Mouse (Mus musculus) adrenal gland, adult 18-20 months (tissue): Measurements from ENCODE around the gene Rnf111. TPM values are rescaled to one million over a fixed set of nuclear protein-coding genes. Genes with fewer than 3 reads are reported as not detected.
A peak's percentile ranks its signal among the peaks of the same experiment; 100 is the strongest.
"Not testable (repeated sequence)": the region's sequence is repeated elsewhere in the genome, so short reads cannot be mapped to it uniquely, and the experiment has no call there.

Source experiments
- DNase-seq, 2 experiments: peaks; one replicate each; pipeline ENCODE4 v3.0.0; 2021 to 2022; ENCODE audit warnings: low spot score in 2 of 2
- long read RNA-seq, 2 experiments: library from polyadenylated mRNA; stranded (forward); transcript quantifications; one replicate each; pipeline ENCODE4 v2.0.0; 2021
- total RNA-seq, 2 experiments: library from RNA; stranded (reverse); gene quantifications; 1 replicate in 1 of 2; 2 replicates in 1 of 2; pipeline ENCODE4 v1.2.3; 2021

The Rnf111 gene
- total RNA-seq: 10 to 100 TPM; 34.6 to 38.2 TPM
- long read RNA-seq, experiment 1, partial matches to known transcripts: 3 of 9 reads
- long read RNA-seq, experiment 1, other reads (novel, unspliced or antisense): 5 of 9 reads
- long read RNA-seq, experiment 2, partial matches to known transcripts: 14 of 15 reads
- long read RNA-seq, experiment 2, other reads (novel, unspliced or antisense): 0 of 15 reads

DNA sequence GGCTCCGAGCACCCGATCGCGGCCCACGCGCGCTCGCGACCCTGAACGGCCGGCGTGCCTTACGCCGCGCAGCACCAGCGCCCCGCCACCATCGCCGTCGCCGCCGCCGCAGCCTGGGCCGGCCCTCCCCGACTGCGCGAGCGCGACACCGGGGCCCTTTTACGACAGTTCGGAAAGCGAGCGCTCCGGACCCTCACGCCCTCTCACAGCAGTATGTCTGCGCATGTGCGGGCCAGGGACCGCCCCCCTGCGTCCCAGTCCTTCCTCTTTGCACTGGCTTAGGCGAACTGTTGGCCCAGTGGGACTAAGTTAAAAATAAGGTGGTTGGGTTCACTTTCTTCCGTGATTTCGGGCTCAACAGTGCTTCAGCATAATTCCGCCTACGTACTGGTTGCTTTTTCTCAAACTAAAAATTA, at the start of gene Rnf111:
Gene Rnf111 (minus strand): TSS at position 100 of the 416 bp plus-strand sequence.
- peak; percentile 96 to 97 for DNase-seq

DNA sequence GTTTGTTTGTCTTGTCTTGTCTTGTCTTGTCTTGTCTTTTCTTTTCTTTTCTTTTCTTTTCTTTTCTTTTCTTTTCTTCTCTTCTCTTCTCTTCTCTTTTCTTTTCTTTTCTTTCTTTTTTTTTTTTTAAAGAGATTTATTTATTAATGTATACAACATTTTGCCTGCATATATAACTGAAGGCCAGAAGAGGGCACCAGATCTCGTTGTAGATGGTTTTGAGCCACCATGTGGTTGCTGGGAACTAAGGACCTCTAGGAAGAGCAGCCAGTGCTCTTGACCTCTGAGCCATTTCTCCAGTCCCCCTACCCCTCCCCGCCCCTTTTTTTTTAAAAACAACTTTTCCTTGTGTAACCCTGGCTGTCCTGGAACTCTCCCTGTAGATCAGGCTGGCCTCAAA, 48.7 kb upstream of the Rnf111 start:
- not testable (repeated sequence) for DNase-seq

DNA sequence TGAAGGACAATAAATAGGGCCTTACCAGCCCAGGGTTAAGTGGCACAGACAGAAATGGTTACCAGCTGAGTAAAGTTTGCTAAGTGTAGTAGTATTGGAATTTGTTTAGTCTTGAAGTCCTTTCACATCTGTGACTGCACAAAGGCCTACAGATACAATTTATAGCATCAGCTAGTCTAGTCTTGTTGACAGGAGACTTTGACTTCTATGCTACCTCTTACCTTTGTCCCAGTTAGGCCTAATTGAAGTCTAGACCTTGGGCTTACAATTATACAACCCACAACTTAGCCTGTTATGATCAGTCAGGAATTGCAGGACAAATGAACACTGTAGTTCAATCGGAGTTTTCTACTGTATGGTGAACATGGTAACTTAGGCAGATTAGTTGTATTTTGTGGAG, 48.0 kb upstream of the Rnf111 start:
- DNase-seq: no peak

DNA sequence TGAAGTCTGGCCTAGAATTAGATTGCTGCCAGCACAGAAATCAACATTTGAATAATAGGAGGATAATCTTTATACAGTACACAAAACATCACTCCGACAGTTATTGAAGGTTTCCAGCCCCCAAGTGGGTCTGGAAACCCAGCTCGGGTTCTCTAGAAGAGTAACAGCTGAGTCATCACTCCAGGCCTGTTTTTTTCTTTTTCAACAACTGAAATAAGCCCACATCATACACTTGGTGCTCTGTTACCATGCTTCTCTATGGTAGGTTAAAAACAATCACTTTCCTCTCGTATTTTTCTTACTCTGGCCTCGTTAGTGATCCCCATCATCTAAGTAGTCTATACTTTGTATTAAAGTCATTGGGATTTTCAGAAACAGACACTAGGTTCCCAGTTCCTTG, 44.8 kb upstream of the Rnf111 start:
- no peak for DNase-seq

DNA sequence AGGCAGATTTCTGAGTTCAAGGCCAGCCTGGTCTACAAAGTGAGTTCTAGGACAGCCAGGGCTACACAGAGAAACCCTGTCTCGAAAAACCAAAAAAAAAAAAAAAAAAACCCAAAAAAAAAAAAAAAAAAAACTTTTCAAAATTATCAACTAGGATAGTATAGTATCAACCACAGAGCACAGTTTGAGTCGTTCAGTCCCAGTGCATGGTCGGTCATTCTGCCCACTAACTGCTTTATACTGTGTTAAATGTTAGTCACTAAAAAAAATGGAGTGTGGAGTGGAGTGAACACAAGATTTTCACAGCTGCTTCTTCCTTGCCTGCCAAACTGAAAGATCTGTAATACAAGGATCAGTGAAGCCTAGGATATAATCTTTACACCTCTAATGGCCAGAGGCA, 43.1 kb upstream of the Rnf111 start:
- DNase-seq: not testable (repeated sequence)

DNA sequence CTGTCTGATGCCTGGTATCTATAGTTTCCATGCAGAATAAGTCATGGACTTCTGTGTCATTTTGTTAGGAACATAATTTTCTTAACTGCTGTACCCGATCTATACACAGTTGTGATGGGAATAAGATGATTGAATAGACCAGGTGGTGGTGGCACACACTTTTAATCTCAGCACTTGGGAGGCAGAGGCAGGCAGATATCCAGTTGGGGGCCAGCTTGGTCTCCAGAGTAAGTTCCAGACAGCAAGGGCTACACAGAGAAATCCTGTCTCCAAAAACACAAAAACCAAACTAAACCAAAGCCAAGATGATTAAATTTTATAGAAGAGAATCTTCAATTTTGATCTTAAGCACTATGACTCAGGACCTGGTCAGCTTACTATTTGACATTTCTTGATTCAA, 41.3 kb upstream of the Rnf111 start:
- no peak for DNase-seq

DNA sequence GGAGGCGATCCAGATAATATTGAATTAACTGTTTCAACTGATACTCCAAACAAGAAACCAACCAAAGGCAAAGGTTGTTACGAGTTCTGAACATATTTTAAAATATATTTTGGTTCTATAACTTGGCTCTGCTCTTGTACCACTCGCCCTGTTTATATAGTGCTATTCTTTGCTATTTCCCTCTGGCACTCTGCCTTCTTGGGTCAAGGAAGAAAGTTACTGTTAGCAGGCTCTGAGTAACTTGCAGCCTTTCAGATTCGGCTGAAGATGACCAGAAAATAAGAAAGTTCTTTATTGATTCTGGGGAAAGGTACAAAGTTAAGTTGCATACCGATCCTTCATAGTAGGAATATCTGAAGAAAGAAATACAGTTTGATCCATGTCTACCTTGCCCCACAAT, 40.5 kb upstream of the Rnf111 start:
- no peak for DNase-seq

DNA sequence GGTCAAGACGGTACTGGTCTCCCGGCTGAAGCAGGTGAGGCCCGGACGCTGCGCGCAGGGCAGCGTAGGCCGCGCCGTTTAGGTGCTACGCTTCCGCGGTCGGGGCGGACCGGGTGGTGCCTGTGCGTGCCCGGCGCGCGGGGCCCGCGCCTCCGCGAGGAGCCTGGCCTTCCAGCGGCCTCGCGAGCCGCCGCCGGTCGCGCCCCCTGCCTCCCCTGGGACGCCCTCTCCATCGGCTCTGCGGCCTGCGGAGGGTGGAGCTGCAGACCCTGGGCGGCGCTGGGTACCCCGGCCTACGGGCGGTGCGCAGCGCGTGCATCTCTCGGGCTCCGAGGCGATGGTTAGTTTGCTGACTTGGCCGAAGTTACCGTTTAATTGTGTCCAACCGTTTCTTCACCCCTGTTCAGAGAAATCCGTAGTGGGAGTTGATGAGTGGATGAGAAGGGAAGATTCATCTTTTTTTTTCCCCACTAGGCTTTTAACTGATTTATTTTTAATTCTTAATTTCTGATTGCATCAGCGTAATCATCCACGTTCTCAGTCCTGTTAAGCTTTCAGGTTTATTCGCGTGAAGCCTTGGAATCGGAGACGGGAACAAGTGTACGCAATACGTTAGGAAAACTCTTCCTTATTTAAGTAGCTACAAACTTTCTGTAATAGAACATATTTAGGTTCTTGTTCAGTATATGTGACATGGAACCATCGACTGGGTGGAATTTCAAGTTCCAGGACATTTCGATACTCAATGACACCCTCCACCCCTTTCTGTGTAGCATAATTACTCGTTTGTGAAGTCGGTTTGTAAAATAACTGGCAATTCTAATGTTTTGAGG, 39.7 kb upstream of the Rnf111 start:
- DNase-seq: peak in 1 of 2 experiments; percentile 68

DNA sequence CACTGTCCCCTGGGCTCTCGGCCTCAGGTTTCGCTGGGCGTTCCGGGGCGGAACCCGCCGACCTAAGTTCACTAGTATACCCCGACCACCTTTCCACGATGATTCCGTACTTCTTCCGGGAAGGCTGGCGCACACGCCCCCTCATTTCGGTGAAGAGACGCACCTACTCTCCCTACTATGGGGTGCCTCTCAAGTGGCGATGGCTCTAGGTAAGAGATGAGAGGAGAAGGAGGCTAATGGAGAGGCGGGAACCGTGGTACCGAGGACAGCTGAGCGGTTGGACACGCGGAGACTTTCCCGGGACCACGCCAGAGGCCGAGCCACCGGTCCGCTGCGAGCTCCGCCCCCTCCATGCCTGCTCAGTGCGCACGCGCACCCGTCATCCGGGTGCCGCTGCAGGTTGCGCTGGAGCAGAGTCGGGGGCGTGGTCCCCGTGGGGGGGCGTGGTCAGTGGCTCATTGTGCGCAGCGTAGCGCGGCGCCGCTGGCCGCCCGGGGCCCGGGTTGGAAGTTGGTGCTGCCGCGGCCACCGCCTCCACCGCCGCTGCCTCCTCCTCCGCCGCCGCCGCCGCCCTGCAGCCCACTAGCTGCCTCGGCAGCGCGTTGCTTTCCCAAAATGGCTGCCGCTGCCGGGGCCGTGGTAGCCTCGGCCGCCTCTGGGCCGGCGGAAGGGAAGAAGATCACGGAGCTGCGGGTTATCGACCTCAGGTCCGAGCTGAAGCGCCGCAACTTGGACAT, 38.9 kb upstream of the Rnf111 start, which contains the start of gene Sltm:
Gene Sltm (plus strand): TSS at position 450 of the 737 bp plus-strand sequence.
- DNase-seq: peak; percentile 100

DNA sequence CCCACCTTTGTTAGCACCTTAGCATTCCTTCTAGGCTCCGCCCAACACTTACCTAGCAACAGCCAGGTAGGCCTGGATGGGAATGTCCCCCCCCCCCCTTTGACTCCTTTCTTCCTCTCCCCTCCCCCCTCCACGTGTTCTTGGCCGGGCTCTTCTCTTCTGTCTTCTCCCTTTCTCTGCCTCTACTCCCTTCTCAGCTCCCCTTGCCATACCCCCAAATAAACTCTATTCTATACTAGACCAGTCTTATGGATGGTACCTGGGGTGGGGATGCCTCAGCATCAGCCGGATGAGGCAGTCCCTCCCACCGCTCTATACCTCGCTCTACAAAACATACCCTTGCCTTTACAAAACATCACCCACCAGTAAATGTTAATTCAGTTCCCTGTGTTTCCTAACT, 38.1 kb upstream of the Rnf111 start:
- no peak for DNase-seq

DNA sequence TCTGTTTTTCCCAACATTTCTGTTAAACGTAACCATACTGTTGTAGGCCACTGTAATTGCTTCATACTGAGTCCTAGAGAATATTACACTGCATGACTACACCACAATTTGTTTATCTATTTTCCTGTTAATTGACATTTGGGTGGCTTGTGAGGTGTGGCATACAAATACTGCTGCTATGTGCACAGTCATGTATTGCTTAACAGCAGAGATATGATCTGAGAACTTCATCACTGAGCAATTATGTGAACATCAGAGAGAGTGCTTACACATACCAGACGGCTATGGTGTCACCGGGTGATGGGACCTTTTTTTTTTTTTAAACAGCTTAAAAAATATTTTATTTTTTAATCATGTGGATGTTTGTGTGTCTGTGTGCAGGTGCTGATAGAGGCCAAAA, 29.8 kb upstream of the Rnf111 start:
- DNase-seq: no peak

DNA sequence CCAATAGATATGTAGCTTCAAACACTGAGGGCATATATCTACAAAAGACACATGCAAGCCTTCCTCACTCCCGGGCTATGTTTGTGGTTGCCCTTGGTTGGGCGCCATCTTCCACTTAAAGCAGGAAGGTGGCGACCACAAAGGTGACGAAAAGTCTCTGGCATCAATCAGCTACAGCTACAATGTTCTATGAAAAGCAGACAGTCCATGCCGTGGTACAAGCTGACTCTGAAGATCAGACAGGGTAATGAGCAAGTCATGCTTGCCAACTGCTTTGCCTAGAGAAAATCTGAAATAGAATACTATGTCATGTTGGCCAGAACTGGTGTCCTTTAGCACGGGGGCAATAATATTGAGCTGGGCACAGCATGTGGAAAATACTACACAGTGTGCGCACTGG, 20.8 kb upstream of the Rnf111 start:
- DNase-seq: no peak

DNA sequence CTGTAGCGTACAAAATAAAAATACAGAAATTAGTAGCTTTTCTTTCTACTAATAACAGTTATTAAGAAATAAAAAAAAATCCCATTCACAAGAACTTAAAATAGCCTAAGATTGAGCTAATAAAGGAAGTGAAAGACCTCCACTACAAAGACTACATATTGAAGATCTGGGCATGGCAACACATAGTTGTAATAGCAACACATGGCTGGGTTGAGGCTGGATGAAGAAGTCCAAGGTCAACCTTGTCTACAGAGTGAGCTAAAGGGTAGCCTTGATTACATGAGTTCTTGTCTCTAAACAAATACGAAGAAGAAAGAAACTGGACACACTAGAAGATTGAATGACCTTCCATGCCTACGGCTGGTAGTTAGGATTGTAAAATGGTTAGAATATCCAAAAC, 20.3 kb upstream of the Rnf111 start:
- DNase-seq: no peak

DNA sequence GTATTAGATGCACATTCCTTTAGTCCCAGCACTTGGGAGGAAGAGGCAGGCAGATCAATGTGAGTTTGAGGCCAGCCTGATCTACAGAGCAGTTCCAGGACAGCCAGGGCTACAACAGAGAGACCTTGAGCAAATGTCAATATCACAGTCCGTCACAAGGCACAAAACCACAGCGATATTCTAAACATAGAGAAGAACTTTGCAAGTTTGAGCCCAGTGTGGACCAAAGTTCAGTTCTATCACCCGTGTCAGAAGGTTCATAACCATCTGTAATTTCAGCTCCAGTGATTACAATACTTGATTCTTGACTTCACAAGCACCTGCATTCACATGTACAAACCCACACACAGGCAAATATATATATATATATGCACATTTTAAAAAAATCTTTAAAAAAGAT, 17.1 kb upstream of the Rnf111 start:
- DNase-seq: no peak

DNA sequence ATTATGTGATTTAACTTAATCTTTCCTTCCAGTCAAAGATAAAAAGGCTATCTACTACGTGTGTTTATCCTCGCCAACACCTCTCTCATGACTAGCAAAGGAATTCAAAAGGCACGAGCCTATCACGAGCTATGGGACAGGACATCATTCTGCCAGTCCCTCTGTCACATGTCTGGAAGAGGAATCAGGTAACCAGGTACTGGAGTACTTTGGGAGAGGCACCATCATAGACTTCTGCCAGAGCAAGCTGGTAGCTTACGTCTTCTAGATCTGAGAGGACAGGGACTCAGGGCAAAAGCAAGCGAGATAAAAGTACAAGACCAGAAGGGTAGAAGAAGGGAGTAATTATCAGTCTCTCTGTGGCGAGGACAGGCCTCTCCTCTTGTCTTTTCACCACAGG, 8.2 kb upstream of the Rnf111 start:
- DNase-seq: no peak

DNA sequence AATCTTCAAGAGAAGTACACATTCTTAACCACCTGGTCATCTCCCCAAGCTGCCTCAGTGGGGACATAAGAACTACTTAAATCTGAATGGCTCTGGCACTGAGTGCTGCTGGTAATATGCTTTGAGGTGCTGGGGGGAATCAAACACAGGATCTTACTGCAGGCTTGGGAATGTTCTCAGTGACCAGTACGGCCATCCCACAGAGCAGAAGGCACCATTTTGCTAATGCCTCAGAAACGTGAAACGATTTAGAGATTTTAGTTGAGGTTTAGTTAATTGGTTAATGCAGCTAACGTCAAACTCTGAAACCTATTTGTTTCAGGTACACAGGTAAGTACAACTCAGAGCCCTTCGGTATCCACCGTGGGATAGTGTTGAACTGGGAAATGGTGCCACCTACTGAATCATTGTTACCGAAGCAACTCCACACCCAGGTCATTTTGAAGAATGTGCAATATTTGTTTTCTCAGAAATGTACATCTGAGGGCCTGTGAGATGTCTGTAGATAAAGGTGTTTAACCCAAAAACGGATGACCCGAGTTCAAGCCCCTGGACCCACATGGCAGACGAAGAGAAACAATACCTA, 7.6 kb upstream of the Rnf111 start:
- DNase-seq: no peak

DNA sequence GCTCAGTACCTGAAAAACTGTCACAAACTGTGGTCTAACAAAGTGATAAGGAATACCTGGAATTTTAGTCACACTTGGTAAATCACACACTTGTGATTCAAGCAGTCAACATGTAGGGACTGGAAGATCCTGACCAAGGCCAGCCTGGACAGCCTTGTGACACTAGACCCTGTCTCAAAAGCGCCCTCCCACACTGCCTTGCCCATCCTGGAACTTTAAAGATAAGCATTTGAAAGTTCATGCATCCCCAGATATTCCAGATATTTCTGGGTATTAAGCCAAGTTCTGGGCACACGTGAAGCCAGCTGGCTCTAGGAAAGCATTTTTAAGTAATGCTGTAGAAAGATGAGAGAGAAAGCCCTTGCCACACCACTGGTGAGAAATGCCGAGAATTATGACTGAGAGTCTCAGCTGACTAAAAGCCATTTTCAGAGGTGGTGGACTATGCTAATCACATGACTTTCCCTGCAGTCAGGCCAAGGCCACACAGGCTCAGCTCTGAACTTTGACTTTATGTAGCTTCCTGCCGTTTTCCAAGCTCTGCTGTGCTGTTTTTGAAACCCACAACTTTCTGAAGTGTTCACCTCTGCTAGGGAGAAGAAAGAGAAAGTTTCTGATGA, 6.5 kb upstream of the Rnf111 start:
- peak in 1 of 2 experiments; percentile 21 for DNase-seq

DNA sequence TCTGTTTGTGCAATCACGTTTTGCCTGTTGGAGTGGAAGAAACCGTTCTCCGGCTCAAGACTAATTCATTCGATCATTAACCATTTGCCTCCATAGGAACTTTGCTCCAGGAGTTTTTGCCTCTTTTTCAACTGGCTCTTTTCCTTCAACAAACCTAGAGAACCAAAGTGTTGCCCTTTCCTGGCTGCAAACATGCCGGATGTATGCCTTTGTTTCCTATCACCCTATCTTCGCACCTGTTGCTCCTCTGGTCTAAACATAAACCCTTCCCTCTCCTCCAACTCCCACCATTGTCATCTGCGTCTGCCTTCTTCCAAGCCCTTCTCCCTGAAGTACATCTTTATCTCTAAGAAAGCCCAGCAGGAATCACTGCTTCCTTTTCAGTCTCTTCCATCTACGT, 3.3 kb upstream of the Rnf111 start:
- DNase-seq: no peak

DNA sequence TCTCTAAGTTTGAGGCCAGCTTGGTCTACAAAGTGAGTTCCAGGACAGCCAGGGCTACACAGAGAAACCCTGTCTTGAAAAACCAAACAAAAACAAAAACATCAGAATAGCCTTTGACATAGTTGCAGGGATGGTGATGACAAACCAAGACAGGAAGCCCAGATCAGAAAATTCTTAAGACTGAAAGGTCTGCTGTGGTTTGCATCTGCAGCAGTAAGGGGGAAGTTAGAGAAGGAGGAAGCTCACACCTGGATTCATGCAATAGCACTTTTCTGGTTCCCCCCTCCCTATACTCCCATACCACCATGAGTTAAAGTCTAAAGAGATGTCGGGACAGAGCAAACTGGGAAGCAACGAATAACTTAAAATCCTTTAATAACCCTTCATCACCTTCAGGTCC, 2.7 kb upstream of the Rnf111 start:
- no peak for DNase-seq

DNA sequence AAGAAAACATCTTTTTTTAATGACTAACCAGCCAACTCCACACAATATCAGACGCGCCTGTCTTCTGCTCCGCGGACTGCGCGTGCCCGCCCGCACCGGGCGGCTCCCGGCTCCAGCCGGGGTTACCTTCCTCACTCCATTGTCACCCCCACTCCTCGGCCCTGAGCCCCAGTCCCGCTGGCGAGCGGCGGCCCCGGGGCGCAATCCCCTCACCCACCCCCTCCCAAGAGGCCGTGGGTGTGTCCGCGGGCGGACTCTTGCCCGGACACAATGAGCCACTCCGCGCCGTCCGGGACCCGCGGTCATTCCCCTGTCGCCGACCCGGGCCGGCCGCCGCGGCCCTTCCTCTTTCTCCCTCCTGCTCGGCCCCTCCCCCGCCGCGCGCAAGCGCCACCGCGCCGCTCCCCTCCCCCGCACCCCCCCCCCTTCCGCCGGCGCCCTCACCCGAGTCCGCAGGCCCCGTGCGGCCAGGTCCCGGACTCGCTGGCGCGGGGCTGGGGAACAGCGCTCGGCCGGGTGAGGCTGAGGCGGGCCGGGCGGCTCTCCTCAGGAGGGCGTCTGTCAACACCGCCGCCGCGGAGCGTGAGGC, 416 bp downstream of the Rnf111 start:
- DNase-seq: peak; percentile 65 to 68
